Mouse (Mus musculus) hindbrain, embryonic 16.5 days (tissue): ENCODE data around the gene Mnat1. TPM values are rescaled to one million over a fixed set of nuclear protein-coding genes. Genes with fewer than 3 reads are reported as not detected.
A peak's percentile ranks its signal among the peaks of the same experiment; 100 is the strongest.

Source experiments
- ATAC-seq: fragments of 200-750 bp; cut with Nextera tagmentation; 2 replicates; pipeline ENCODE4 v1.8.0; 2017; ENCODE audit warnings: moderate TSS enrichment, moderate library complexity
- H3K27ac ChIP-seq: fragments of 300-500 bp; sonication (generic); 2 replicates; pipeline ENCODE4 v1.5.1; 2014; ENCODE audit warnings: low read depth, mild to moderate bottlenecking, control low read depth, low read length, moderate library complexity
- H3K27me3 ChIP-seq: fragments of 300-500 bp; sonication (generic); replicated peaks from 2 replicates; pipeline ENCODE4 v1.6.1; 2014; ENCODE audit warnings: low read length; ENCODE audit not compliant: control insufficient read depth, insufficient read depth
- H3K36me3 ChIP-seq: fragments of 300-500 bp; sonication (generic); 2 replicates; pipeline ENCODE4 v1.6.1; 2014; ENCODE audit warnings: mild to moderate bottlenecking, low read length, moderate library complexity, mixed read lengths; ENCODE audit not compliant: control insufficient read depth, insufficient read depth
- H3K4me1 ChIP-seq: fragments of 300-500 bp; sonication (generic); 2 replicates; pipeline ENCODE4 v1.6.1; 2014; ENCODE audit warnings: low read depth, low read length; ENCODE audit not compliant: control insufficient read depth, insufficient read depth
- H3K4me2 ChIP-seq: fragments of 300-500 bp; sonication (generic); 2 replicates; pipeline ENCODE4 v1.6.1; 2014; ENCODE audit warnings: mild to moderate bottlenecking, low read length, control low read depth, moderate library complexity
- H3K4me3 ChIP-seq: fragments of 300-500 bp; sonication (generic); 2 replicates; pipeline ENCODE4 v1.5.1; 2014; ENCODE audit warnings: mild to moderate bottlenecking, low read length, control low read depth, moderate library complexity
- H3K9ac ChIP-seq: fragments of 300-500 bp; sonication (generic); 2 replicates; pipeline ENCODE4 v1.6.1; 2014; ENCODE audit warnings: low read depth, mild to moderate bottlenecking, control low read depth, low read length, moderate library complexity
- H3K9me3 ChIP-seq: fragments of 300-500 bp; sonication (generic); 2 replicates; pipeline ENCODE4 v1.6.1; 2014; ENCODE audit warnings: mild to moderate bottlenecking, low read length, moderate library complexity; ENCODE audit not compliant: control insufficient read depth
- WGBS: fragments of 180-500 bp; shearing (Covaris S2); extraction: QIAGEN DNeasy Blood & Tissue Kit; methylation state at CpG from one replicate; pipeline ENCODE4 v1.1.7; 2014; 5-methylcytosine and 5-hydroxymethylcytosine counted together
- polyA plus RNA-seq: library from polyadenylated mRNA; unstranded; fragments of >200 nt; fragmentation: Nextera tagmentation; extraction: Ambion mirVana; gene quantifications from 2 replicates; pipeline ENCODE4 v1.2.1, GENCODE M21; 2015

Gene Mnat1
- polyA plus RNA-seq, 1 experiment from 2014 or later = 16.2 TPM

DNA sequence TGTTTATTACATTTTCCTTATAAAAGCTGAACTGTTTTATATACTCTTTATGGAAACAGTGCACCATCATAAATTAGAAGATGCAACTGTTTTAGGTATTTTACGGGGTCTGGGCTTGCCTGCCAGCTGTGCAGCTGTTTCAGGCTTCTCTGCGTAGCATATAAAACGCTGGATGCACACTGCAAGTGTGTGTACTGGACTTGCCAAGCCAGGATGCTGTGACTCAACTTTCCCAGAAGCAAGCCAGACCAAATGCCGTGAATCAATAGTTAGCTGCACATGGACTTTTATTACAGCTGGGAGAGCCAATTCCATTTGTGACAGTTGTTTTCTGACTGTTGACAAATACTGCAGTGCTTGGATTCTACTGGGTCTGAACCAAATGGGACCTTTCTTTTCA, 146.4 kb downstream of the Mnat1 start:
- Histone ChIP-seq H3K27ac (no peak overlapping the region), H3K4me1 (no peaks in the 10 kb centered on the region), H3K9me3 (no peaks in the 10 kb centered on the region), H3K4me2 (no peak overlapping the region), H3K4me3 (no peak overlapping the region), H3K36me3 (peaks cover 5% of the 10 kb centered on the region; the same call in 1 of the 2 replicates), H3K27me3 (no peaks in the 10 kb centered on the region), H3K9ac (no peak overlapping the region)
- 86% methylated on average over 4 of the region's 4 CpGs for WGBS
- ATAC-seq = no peak

DNA sequence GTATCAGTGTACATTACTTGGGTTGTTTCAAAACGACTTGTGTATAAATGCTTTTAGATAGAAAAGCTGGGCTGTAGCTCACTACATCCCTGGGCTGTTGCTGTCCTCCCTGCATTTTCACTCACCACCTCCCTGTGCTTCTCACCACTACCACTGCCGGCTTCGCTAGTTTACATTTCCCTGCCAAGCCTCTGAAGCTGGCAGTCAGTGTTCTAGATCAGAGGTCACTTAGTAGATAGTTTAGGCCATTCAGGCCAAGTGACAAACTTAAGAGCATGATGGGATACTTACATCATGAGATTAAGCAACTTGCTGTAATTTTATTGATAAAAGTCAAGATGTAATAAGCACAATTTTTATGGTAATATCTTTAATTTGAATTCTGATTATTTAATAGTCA, 151.4 kb downstream of the Mnat1 start:
- Histone ChIP-seq H3K9ac (no peak overlapping the region), H3K4me1 (no peaks in the 10 kb centered on the region), H3K4me2 (no peak overlapping the region), H3K36me3 (peaks cover 25% of the 10 kb centered on the region), H3K27ac (no peak overlapping the region), H3K27me3 (no peaks in the 10 kb centered on the region), H3K9me3 (peaks cover 2% of the 10 kb centered on the region; the same call in 1 of the 2 replicates), H3K4me3 (no peak overlapping the region)
- no peak for ATAC-seq
- WGBS = 96% methylated on average over 3 of the region's 3 CpGs

DNA sequence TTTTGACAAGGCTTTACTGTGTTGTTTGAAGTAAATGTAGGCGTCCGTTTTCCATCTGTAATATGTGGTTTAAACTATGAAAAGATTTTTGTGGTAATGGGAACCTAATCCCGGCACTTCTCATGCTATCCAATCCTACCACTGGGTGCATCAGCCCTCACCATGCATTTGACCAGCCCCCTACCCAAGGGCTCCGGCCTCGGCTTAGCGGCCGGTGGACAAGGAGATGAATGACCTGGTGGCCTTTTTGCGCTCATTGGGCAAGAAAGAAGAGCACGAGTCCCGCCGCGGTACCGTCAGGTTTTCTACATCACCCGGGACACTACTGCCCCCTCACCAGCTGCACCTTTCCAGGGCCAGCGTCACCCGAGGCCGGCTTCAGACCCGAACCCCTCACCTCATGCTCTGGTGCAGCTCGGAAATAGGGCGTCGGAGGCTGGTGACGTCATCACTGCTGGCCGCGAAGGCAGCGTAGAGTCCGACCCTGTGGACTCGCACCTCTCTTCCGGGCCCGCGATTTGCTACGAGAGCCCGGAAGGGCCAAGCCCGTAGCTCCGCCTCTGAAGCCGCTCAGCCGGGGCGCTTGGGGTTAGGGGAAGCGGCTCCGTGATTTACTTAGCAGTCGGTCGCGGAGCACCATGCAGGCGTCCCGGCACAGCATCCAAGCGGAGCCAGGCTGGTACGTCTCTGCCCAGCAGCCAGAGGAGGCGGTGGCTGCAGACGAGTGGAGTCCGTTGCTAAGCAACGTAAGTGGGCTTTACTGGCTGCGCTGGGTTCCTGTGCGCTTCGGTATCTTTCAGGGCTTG, 163.0 kb downstream of the Mnat1 start, which contains the start of the genes Trmt5 and Slc38a6:
Gene Trmt5, minus strand, starts transcription at position 424 of the 806 bp plus-strand sequence.
Gene Slc38a6, plus strand, starts transcription at position 493 of the 806 bp plus-strand sequence.
- no peaks in the 10 kb centered on the region for H3K9me3 ChIP-seq
- H3K4me1 ChIP-seq = peaks cover 13% of the 10 kb centered on the region
- WGBS = under 1% methylated on average over 53 of the region's 53 CpGs
- H3K4me2 ChIP-seq = peak within 1 kb of the TSS; percentile 66
- H3K4me3 ChIP-seq = peak within 1 kb of the TSS; percentile 87
- ATAC-seq = peak; percentile 97
- peaks cover 12% of the 10 kb centered on the region for H3K36me3 ChIP-seq
- H3K9ac ChIP-seq = peak within 1 kb of the TSS; percentile 90
- no peaks in the 10 kb centered on the region for H3K27me3 ChIP-seq
- peak within 1 kb of the TSS; percentile 83 for H3K27ac ChIP-seq

DNA sequence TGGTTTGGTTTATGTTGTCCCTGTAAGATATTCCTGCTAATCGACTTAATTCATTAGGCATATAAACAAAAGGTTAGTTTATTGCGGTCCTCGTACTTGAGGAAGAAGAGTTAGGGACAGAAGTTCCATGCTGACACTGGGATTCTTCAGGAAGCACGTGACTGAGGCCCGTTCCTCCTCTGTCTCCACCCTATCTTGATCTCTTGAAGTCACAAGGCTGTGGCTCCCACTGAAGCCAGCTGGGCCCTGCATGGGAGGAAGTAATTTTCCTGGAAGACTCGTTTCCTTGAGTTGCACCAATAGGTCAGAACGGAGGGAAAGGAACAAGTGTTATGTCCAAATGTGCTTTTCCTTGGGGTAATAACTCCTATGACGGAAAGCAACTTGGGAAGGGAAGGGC, 164.1 kb downstream of the Mnat1 start:
- 75% methylated on average over 8 of the region's 8 CpGs for WGBS
- Histone ChIP-seq H3K9me3 (no peaks in the 10 kb centered on the region), H3K4me2 (peak overlapping the region; percentile 66), H3K9ac (peak overlapping the region; percentile 90; the same call in 1 of the 2 replicates), H3K36me3 (peaks cover 3% of the 10 kb centered on the region; the same call in 1 of the 2 replicates), H3K4me3 (peak overlapping the region; percentile 87), H3K27me3 (no peaks in the 10 kb centered on the region), H3K4me1 (peaks cover 13% of the 10 kb centered on the region), H3K27ac (no peak overlapping the region)
- ATAC-seq = no peak

DNA sequence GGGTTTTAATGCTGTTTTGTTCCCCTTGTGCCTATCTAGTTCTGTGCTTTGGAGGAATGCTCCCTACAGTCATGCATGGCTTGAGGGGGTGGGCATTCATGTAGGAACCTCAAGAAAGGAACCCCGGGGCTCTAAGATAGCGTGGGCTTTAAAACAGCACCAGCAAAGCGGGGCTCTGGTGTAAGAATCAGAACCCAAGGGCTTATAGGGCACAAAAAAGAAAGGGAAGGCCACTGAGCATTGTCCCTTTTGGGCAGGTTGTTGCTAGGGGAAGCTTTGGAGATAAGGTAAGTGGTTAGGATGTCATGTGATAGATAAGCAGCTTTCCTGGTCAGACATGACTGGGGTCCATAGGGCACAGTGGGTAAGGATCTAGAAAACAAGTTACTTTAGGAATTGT, 165.1 kb downstream of the Mnat1 start:
- ATAC-seq = no peak
- H3K9me3 ChIP-seq = no peaks in the 10 kb centered on the region
- no peak overlapping the region for H3K4me2 ChIP-seq
- H3K36me3 ChIP-seq = peaks cover 3% of the 10 kb centered on the region; the same call in 1 of the 2 replicates
- no peak overlapping the region for H3K9ac ChIP-seq
- H3K4me1 ChIP-seq = peaks cover 12% of the 10 kb centered on the region
- H3K27ac ChIP-seq = no peak overlapping the region
- H3K4me3 ChIP-seq = no peak overlapping the region
- WGBS = 97% methylated on average over 3 of the region's 3 CpGs
- H3K27me3 ChIP-seq = no peaks in the 10 kb centered on the region

DNA sequence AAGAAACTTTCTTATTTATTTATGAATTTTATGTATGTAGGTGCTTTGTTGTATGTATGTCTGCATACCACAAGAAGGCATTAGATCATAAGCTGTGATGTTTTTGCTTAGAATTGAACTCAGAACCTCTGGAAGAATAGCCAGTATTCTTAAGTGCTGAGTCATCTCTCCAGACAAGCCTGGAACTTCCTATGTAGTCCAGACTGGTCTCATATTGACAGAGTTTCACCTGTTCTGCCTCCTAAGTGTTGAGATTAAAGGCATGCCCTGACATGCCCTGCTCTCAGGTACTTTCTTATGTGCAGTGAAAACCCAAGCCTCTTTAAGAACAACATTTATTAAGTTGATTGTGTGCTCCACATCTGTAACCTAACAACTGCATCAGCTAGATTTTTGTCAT, 171.4 kb downstream of the Mnat1 start:
- no peak overlapping the region for H3K9ac ChIP-seq
- no peak for ATAC-seq
- H3K36me3 ChIP-seq = no peaks in the 10 kb centered on the region; the same call in 1 of the 2 replicates
- H3K4me3 ChIP-seq = no peak overlapping the region
- H3K27ac ChIP-seq = no peak overlapping the region
- no peaks in the 10 kb centered on the region for H3K4me1 ChIP-seq
- H3K27me3 ChIP-seq = no peaks in the 10 kb centered on the region
- no peaks in the 10 kb centered on the region for H3K9me3 ChIP-seq
- no peak overlapping the region for H3K4me2 ChIP-seq

DNA sequence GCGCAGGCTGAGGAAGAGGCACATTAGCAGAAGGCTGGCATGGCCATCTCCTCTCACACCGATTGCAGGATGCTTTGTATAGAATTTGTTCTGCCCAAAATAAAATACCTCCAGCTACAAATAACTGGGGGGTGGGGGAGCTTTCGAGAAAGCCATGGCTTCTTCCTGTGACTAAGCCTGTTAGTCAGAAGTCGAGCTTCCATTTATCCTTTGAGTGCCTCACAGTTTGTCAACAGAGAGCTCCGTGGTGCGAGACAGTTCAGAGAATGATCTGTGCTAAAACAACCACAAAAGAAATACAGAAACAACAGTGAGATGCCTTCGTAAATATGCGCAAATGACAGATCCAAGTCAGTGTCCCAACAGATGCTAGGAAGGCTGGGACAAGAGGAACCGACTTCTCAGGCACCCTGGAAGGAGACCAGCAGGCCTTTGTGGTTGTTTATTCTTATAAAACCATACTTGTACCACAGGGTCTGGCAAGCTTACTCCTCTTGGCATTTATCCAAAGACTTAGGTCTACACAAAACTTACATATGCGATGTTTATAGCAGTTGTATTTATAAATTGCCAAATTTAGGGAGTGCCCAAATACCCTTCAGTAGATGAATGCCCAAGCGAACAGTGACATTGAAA, 172.1 kb downstream of the Mnat1 start:
- Histone ChIP-seq H3K9ac (no peak overlapping the region), H3K4me3 (no peak overlapping the region), H3K27ac (no peak overlapping the region), H3K36me3 (peaks cover 1% of the 10 kb centered on the region; the same call in 1 of the 2 replicates), H3K4me1 (no peaks in the 10 kb centered on the region), H3K9me3 (no peaks in the 10 kb centered on the region), H3K27me3 (no peaks in the 10 kb centered on the region), H3K4me2 (no peak overlapping the region)
- 78% methylated on average over 11 of the region's 11 CpGs for WGBS
- no peak for ATAC-seq

DNA sequence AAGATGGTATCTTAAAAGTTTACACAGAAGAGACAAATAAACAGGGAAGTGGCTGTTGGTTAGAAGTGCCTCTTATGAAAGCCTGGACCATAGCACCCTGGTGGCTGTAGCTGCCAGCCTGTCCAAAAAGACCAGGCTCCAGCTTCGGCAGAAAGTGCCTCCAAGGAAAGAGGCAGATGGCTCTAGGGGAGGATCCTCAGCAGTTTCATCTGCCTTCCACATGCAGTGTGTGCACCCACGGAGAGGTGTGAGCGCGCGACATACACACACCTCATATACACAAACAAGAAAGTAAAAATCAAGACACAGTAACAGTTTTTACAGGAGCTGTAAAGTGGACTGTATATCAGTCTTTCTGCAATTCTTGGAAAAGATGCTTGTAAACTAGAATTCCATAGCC, 175.1 kb downstream of the Mnat1 start:
- no peak overlapping the region for H3K4me3 ChIP-seq
- ATAC-seq = no peak
- no peak overlapping the region for H3K4me2 ChIP-seq
- WGBS = 85% methylated on average over 5 of the region's 5 CpGs
- no peaks in the 10 kb centered on the region for H3K4me1 ChIP-seq
- H3K9ac ChIP-seq = no peak overlapping the region
- H3K27me3 ChIP-seq = no peaks in the 10 kb centered on the region
- no peak overlapping the region for H3K27ac ChIP-seq
- 0 out of 2 replicates have a peak, but pooled peaks cover 2% of the 10 kb centered on the region for H3K36me3 ChIP-seq
- no peaks in the 10 kb centered on the region for H3K9me3 ChIP-seq

DNA sequence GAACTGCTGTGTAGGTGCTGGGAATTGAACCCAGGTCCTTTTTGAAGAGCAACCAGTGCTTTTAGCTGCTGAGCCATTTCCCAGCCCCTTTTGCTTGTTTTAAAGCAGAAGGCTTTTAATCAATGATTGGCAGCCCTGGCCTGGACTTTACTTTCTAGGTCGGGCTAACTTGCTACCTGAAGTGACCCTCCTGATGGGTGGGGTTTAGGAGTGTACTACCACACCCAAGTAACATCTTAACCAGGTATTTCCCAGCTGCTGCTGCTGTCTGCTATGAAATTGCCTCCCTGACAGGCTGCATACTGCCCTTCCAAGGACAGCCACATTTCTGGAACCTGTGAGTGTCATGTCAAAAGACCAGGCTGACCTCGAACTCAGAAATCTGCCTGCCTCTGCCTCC, 177.0 kb downstream of the Mnat1 start:
- WGBS = 93% methylated on average over 2 of the region's 2 CpGs

More for the DNA sequence above, 177.0 kb downstream of the Mnat1 start:
- no peak overlapping the region for H3K27ac ChIP-seq
- no peak overlapping the region for H3K4me2 ChIP-seq
- no peak overlapping the region for H3K9ac ChIP-seq
- H3K4me3 ChIP-seq = no peak overlapping the region
- no peaks in the 10 kb centered on the region for H3K9me3 ChIP-seq
- no peaks in the 10 kb centered on the region for H3K27me3 ChIP-seq
- no peaks in the 10 kb centered on the region for H3K4me1 ChIP-seq
- no peak for ATAC-seq
- 0 out of 2 replicates have a peak, but pooled peaks cover 2% of the 10 kb centered on the region for H3K36me3 ChIP-seq
